In the genomic region with DNA sequence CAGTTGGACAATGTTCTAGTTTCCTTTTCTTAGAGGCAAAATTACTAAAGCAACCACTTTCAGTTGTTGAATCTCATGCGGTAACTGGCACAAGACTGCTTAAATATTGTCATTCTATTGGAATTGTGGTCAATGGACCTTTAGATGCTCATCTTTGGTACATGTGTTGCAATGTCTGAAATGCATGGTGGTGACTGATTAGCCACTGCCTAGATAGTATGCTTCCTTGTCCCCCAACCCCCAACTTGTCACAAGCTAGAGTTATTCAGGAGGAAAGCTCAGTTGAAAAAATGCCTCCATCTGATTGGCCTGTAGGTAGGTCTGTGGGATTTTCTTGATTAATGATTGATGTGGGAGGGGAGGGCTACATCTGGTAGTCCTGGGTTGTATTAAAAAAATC, we compare ENCODE assay signal across 31 mouse cellular contexts. TPM values are rescaled to one million over a fixed set of nuclear protein-coding genes. Genes with fewer than 3 reads are reported as not detected.
DNase-seq lines count a peak whose midpoint lies in the region; ATAC-seq and TF ChIP-seq lines count a peak whose summit lies in the region.
"Had no signal": no experiment of that assay in that cellular context is flagged by ENCODE, and none has a peak within 500 bp of the region (broad histone marks: within the 10 kb centered on the region; RNA-seq: fewer than 3 reads in every experiment).

No protein-coding gene starts in this region.

- no peak overlapping the region for H3K4me2 ChIP-seq in hindbrain, embryonic 12.5 days (replicated peaks)
- H3K4me2 ChIP-seq: embryonic facial prominence, embryonic 12.5 days; embryonic facial prominence, embryonic 15.5 days; heart, embryonic 11.5 days; hindbrain, embryonic 13.5 days; intestine, embryonic 15.5 days had no signal

- no peak overlapping the region for H3K9ac ChIP-seq in hindbrain, embryonic 12.5 days
- H3K9ac ChIP-seq: embryonic facial prominence, embryonic 12.5 days; embryonic facial prominence, embryonic 15.5 days; forebrain, postnatal 0 days; hindbrain, embryonic 13.5 days; intestine, embryonic 15.5 days had no signal

- H3K27me3 ChIP-seq in hindbrain, embryonic 12.5 days = peaks cover 3% of the 10 kb centered on the region; the same call in 1 of the 2 replicates
- H3K27me3 ChIP-seq: CH12.LX; embryonic facial prominence, embryonic 12.5 days; embryonic facial prominence, embryonic 15.5 days; hindbrain, embryonic 13.5 days; intestine, embryonic 15.5 days had no signal

- H3K79me2 ChIP-seq in macrophage (ENCODE audit: inconsistent target) = no peaks in the 10 kb centered on the region

- H3K27ac ChIP-seq in gastrocnemius, adult 2 months = peak overlapping the region; percentile 73
- peak overlapping the region; percentile 95 for H3K27ac ChIP-seq in brown adipose tissue, adult 24 weeks (replicated peaks; ENCODE audit: low read depth, low read length)
- peak overlapping the region; percentile 55 for H3K27ac ChIP-seq in macrophage
- no peak overlapping the region for H3K27ac ChIP-seq in hindbrain, embryonic 12.5 days
- H3K27ac ChIP-seq: embryonic facial prominence, embryonic 12.5 days; embryonic facial prominence, embryonic 15.5 days; hindbrain, embryonic 13.5 days; intestine, embryonic 15.5 days had no signal

- WGBS in macrophage (ENCODE audit: missing documents) = 83% methylated on average over 1 of the region's 1 CpGs
- WGBS in hindbrain, embryonic 12.5 days = 100% methylated on average over 1 of the region's 1 CpGs

- intact Hi-C loops in gastrocnemius, adult 2 months (cut with DNase I) = loop anchor here (5.0 kb wide), 1 partner anchor 155 kb away; no protein-coding TSS in a partner anchor

- no peaks in the 10 kb centered on the region for H3K9me3 ChIP-seq in hindbrain, embryonic 12.5 days (replicated peaks)
- H3K9me3 ChIP-seq: embryonic facial prominence, embryonic 12.5 days; embryonic facial prominence, embryonic 15.5 days; G1E; hindbrain, embryonic 13.5 days; intestine, embryonic 15.5 days had no signal

- no peak for ATAC-seq in hindbrain, embryonic 12.5 days (ENCODE audit: low FRiP score)
- ATAC-seq: forebrain, embryonic 14.5 days; forebrain, postnatal 0 days; hindbrain, embryonic 16.5 days; intestine, embryonic 15.5 days had no signal

- DNase-seq in gastrocnemius, adult 2 months = no peak
- DNase-seq in gastrocnemius, postnatal 25 days = no peak
- peak; percentile 36 for DNase-seq in 416B (ENCODE audit: low read depth)
- no peak for DNase-seq in right cerebral cortex, postnatal 25 days
- DNase-seq in urinary bladder, postnatal 36 days (ENCODE audit: low spot score in 2 of 2) = no peak
- DNase-seq: adrenal gland, adult 2 months; adrenal gland, postnatal 14 days; B cell, adult 2 months; cerebellum, adult 18-20 months; cerebellum, adult 9-10 months; cerebellum, postnatal 14 days; forebrain, postnatal 0 days; gastrocnemius, postnatal 36 days had no signal

- TF ChIP-seq CTCF in gastrocnemius, adult 2 months (IDR thresholded peaks at IDR 0.05) = no peak

- no peak overlapping the region for H3K4me3 ChIP-seq in gastrocnemius, adult 2 months
- H3K4me3 ChIP-seq in brown adipose tissue, adult 24 weeks (ENCODE audit: insufficient read depth, low read depth, low read length) = no peak overlapping the region
- no peak overlapping the region for H3K4me3 ChIP-seq in macrophage (ENCODE audit: inconsistent target)
- H3K4me3 ChIP-seq in hindbrain, embryonic 12.5 days = no peak overlapping the region
- H3K4me3 ChIP-seq: embryonic facial prominence, embryonic 12.5 days; embryonic facial prominence, embryonic 15.5 days; hindbrain, embryonic 13.5 days; intestine, embryonic 15.5 days had no signal

- H3K36me3 ChIP-seq in macrophage (ENCODE audit: inconsistent target) = no peaks in the 10 kb centered on the region
- H3K36me3 ChIP-seq in hindbrain, embryonic 12.5 days = no peaks in the 10 kb centered on the region
- H3K36me3 ChIP-seq: embryonic facial prominence, embryonic 12.5 days; embryonic facial prominence, embryonic 15.5 days; G1E; intestine, embryonic 15.5 days had no signal

- peaks cover 8% of the 10 kb centered on the region for H3K4me1 ChIP-seq in brown adipose tissue, adult 24 weeks (ENCODE audit: control insufficient read depth, insufficient read depth, insufficient read length, low read length)
- no peaks in the 10 kb centered on the region for H3K4me1 ChIP-seq in hindbrain, embryonic 12.5 days
- H3K4me1 ChIP-seq: embryonic facial prominence, embryonic 12.5 days; embryonic facial prominence, embryonic 15.5 days; hindbrain, embryonic 13.5 days; intestine, embryonic 15.5 days had no signal

RNA-seq across cellular contexts. Expression of a gene that starts 14.6 kb away (rescaled TPM):
- under 1 TPM; 0.41 to 0.42 TPM for total RNA-seq in gastrocnemius, adult 2 months (2021)
- under 1 TPM; 0.46 to 0.92 TPM for total RNA-seq in gastrocnemius, postnatal 25 days (2021)
- polyA plus RNA-seq in brown adipose tissue, adult 24 weeks (2012; ENCODE audit: insufficient read depth, insufficient read length, missing spikeins) = 1.6 and 2.2 TPM in 2 replicates
- 1 to 10 TPM in 4 of 26 experiments, under 1 TPM in 9, not detected in 13; 0.29 to 7.7 (median 0.88) TPM for total RNA-seq in macrophage (2018; cell fraction: chromatin; rRNA removed)
- total RNA-seq in macrophage (2018; cell fraction: cytosol; rRNA removed) = 10 to 100 TPM in 12 of 26 experiments, 1 to 10 TPM in 2, under 1 TPM in 12; 0.40 to 26.6 (median 4.5) TPM
- 10 to 100 TPM in 2 of 26 experiments, 1 to 10 TPM in 10, under 1 TPM in 11, not detected in 3; 0.33 to 17.4 (median 2.7) TPM for total RNA-seq in macrophage (2018; cell fraction: nucleus; rRNA removed)
- 10.4 to 30.0 TPM (median 24.8 TPM) in 3 replicates for polyA plus RNA-seq in macrophage (2018)
- polyA plus RNA-seq in hindbrain, embryonic 12.5 days (2016; fragmentation: Nextera tagmentation; extraction: Ambion mirVana) = 2.4 and 3.3 TPM in 2 replicates
- polyA plus RNA-seq: adrenal gland, adult 2 months; G1E had no signal

RNA-seq across cellular contexts. Expression of a gene that starts 43.9 kb away (rescaled TPM):
- total RNA-seq in gastrocnemius, adult 2 months (2021) = not detected
- not detected for total RNA-seq in gastrocnemius, postnatal 25 days (2021)
- polyA plus RNA-seq in brown adipose tissue, adult 24 weeks (2012; ENCODE audit: insufficient read depth, insufficient read length, missing spikeins) = not detected in 2 replicates
- under 1 TPM in 2 of 26 experiments, not detected in 24; 0.34 to 0.63 TPM for total RNA-seq in macrophage (2018; cell fraction: chromatin; rRNA removed)
- total RNA-seq in macrophage (2018; cell fraction: cytosol; rRNA removed) = under 1 TPM in 17 of 26 experiments, not detected in 9; 0.04 to 0.29 (median 0.17) TPM
- total RNA-seq in macrophage (2018; cell fraction: nucleus; rRNA removed) = 1 to 10 TPM in 1 of 26 experiments, under 1 TPM in 10, not detected in 15; 0.17 to 1.6 (median 0.32) TPM
- polyA plus RNA-seq in macrophage (2018) = 0.37 to 0.41 TPM in 2 of 3 replicates, not detected in the other
- polyA plus RNA-seq in hindbrain, embryonic 12.5 days (2016; fragmentation: Nextera tagmentation; extraction: Ambion mirVana) = 0.56 and 0.67 TPM in 2 replicates
- total RNA-seq: adrenal gland, adult 2 months; adrenal gland, postnatal 14 days; adrenal gland, postnatal 4 days; forebrain, postnatal 0 days; gastrocnemius, adult 8-10 months; gastrocnemius, postnatal 36 days; heart, adult 8-10 months; heart, postnatal 25 days; hematopoietic stem cell, adult 5-6 weeks had no signal
- polyA plus RNA-seq: adrenal gland, adult 2 months; brain, embryonic 14.5 days; G1E had no signal
